Mouse (Mus musculus): ENCODE results near the gene Msrb1.

- TF ChIP-seq POLR2A (IDR thresholded peaks at IDR 0.05; ENCODE audit: low read depth, low read length) (no peak), CTCF (IDR thresholded peaks at IDR 0.05; ENCODE audit: borderline replicate concordance, insufficient read depth, low read length) (no peak)
These were observed 38.7 kb downstream of the Msrb1 start for GRCm38 (mm10) chr17:24775173-24775572.
